Mouse (Mus musculus) CH12.LX (cell line): ENCODE results near the gene Pex11b. TPM values are rescaled to one million over a fixed set of nuclear protein-coding genes. Genes with fewer than 3 reads are reported as not detected.

Experiments
- DNase-seq: peaks from one replicate; pipeline ENCODE4 v3.0.0-alpha.2; 2013; ENCODE audit errors: extremely low read depth
- H3K27ac ChIP-seq: 2 replicates; pipeline ENCODE4 v1.5.1; 2012; ENCODE audit warnings: low read depth, mild to moderate bottlenecking, control low read depth, moderate library complexity; ENCODE audit not compliant: insufficient read depth
- H3K27me3 ChIP-seq: replicated peaks from 2 replicates; pipeline ENCODE3; 2012; ENCODE audit warnings: inconsistent platforms
- H3K36me3 ChIP-seq, 2 experiments: replicated peaks in 1 of 2; 2 replicates each; pipeline versions ENCODE3 to v1.6.1; 2012; ENCODE audit warnings: inconsistent platforms in 1 of 2, low read length in 1 of 2, mild to moderate bottlenecking in 1 of 2, mixed read lengths in 1 of 2, moderate library complexity in 1 of 2; ENCODE audit not compliant: control insufficient read depth in 1 of 2, insufficient read depth in 1 of 2
- H3K4me1 ChIP-seq, 2 experiments: 2 replicates each; pipeline ENCODE4 v1.6.1; 2012; ENCODE audit warnings: inconsistent platforms in 1 of 2, moderate library complexity in 1 of 2; ENCODE audit not compliant: insufficient read depth in 2 of 2, control insufficient read depth in 1 of 2
- H3K4me2 ChIP-seq: 2 replicates; pipeline ENCODE4 v1.6.1; 2012; ENCODE audit warnings: low read depth, mild to moderate bottlenecking, control low read depth; ENCODE audit not compliant: poor library complexity, insufficient read depth, severe bottlenecking
- H3K4me3 ChIP-seq, 3 experiments: fragments of 150-350 bp in 1 of 3; sonication (generic) in 1 of 3; replicated peaks in 1 of 3; 2 replicates each; pipeline versions ENCODE3 to v1.5.1; 2011 to 2012; ENCODE audit warnings: low read depth in 2 of 3, low read length in 2 of 3, mild to moderate bottlenecking in 2 of 3, moderate library complexity in 2 of 3, control low read depth in 1 of 3, improper control_type of control experiment in 1 of 3, inconsistent platforms in 1 of 3, mixed read lengths in 1 of 3; ENCODE audit not compliant: poor library complexity in 1 of 3
- H3K79me2 ChIP-seq: replicated peaks from 2 replicates; pipeline ENCODE4 v1.6.1; 2012; ENCODE audit warnings: mild to moderate bottlenecking, moderate library complexity; ENCODE audit not compliant: control insufficient read depth, poor library complexity, insufficient read depth, severe bottlenecking; ENCODE audit errors: extremely low read depth
- H3K9ac ChIP-seq: 2 replicates; pipeline ENCODE4 v1.6.1; 2012; ENCODE audit warnings: low read depth, mild to moderate bottlenecking, control low read depth, moderate library complexity; ENCODE audit not compliant: insufficient read depth
- H3K9me3 ChIP-seq: replicated peaks from 2 replicates; pipeline ENCODE3; 2012; ENCODE audit warnings: low read length, inconsistent platforms, mixed read lengths
- BHLHE40 ChIP-seq: IDR thresholded peaks from 2 replicates; pipeline ENCODE4 v1.6.1; 2011; ENCODE audit warnings: mild to moderate bottlenecking, low read depth, low read length, improper control_type of control experiment
- CHD1 ChIP-seq: IDR thresholded peaks from 2 replicates; pipeline ENCODE4 v1.6.1; 2012; ENCODE audit warnings: low read depth, low read length, improper control_type of control experiment, inconsistent platforms
- CHD2 ChIP-seq: IDR thresholded peaks from 2 replicates; pipeline ENCODE4 v1.6.1; 2011; ENCODE audit warnings: low read length, improper control_type of control experiment
- CTCF ChIP-seq, 2 experiments: IDR thresholded peaks in 1 of 2; conservative IDR thresholded peaks in 1 of 2; 2 replicates each; pipeline ENCODE4 v1.5.1; 2011 to 2012; ENCODE audit warnings: low read depth in 2 of 2, low read length in 2 of 2, improper control_type of control experiment in 1 of 2, inconsistent platforms in 1 of 2, mild to moderate bottlenecking in 1 of 2, moderate library complexity in 1 of 2
- ETS1 ChIP-seq: conservative IDR thresholded peaks from 2 replicates; pipeline ENCODE4 v1.6.1; 2012; ENCODE audit warnings: low read depth, mild to moderate bottlenecking, inconsistent platforms, low read length, improper control_type of control experiment, moderate library complexity
- GABPA ChIP-seq: IDR thresholded peaks from 2 replicates; pipeline ENCODE4 v1.6.1; 2012; ENCODE audit warnings: low read depth, low read length, improper control_type of control experiment, inconsistent platforms; ENCODE audit not compliant: insufficient replicate concordance
- JUND ChIP-seq: conservative IDR thresholded peaks from 2 replicates; pipeline ENCODE4 v1.6.1; 2011; ENCODE audit warnings: low read depth, low read length, improper control_type of control experiment
- MAFK ChIP-seq: IDR thresholded peaks from 2 replicates; pipeline ENCODE4 v1.6.1; 2011; ENCODE audit warnings: low read length, improper control_type of control experiment; ENCODE audit not compliant: insufficient replicate concordance
- MAX ChIP-seq: IDR thresholded peaks from 2 replicates; pipeline ENCODE4 v1.6.1; 2011; ENCODE audit warnings: low read length, improper control_type of control experiment
- MEF2A ChIP-seq: IDR thresholded peaks from 2 replicates; pipeline ENCODE4 v1.6.1; 2014; ENCODE audit warnings: low read depth, mild to moderate bottlenecking, inconsistent platforms, low read length, improper control_type of control experiment, borderline replicate concordance
- MXI1 ChIP-seq: IDR thresholded peaks from 2 replicates; pipeline ENCODE4 v1.6.1; 2011; ENCODE audit warnings: mild to moderate bottlenecking, low read depth, low read length, improper control_type of control experiment
- NELFE ChIP-seq: IDR thresholded peaks from 2 replicates; pipeline ENCODE4 v1.6.1; 2011; ENCODE audit warnings: low read depth, low read length, improper control_type of control experiment
- POLR2A ChIP-seq: IDR thresholded peaks from 2 replicates; pipeline ENCODE4 v1.6.1; 2011; ENCODE audit warnings: low read depth, mild to moderate bottlenecking, improper control_type of control experiment, low read length
- POLR2AphosphoS2 ChIP-seq: IDR thresholded peaks from 2 replicates; pipeline ENCODE4 v1.6.1; 2011; ENCODE audit warnings: low read depth, low read length, improper control_type of control experiment
- RAD21 ChIP-seq: IDR thresholded peaks from 2 replicates; pipeline ENCODE4 v1.6.1; 2011; ENCODE audit warnings: low read depth, mild to moderate bottlenecking, low read length, improper control_type of control experiment, moderate library complexity
- SMC3 ChIP-seq: IDR thresholded peaks from 2 replicates; pipeline ENCODE4 v1.6.1; 2011; ENCODE audit warnings: low read depth, low read length, improper control_type of control experiment
- TBP ChIP-seq: conservative IDR thresholded peaks from 2 replicates; pipeline ENCODE4 v1.6.1; 2011; ENCODE audit warnings: low read depth, low read length, improper control_type of control experiment
- USF1 ChIP-seq: IDR thresholded peaks from 2 replicates; pipeline ENCODE4 v1.6.1; 2014; ENCODE audit warnings: low read depth, mild to moderate bottlenecking, inconsistent platforms, low read length, improper control_type of control experiment
- ZKSCAN1 ChIP-seq: IDR thresholded peaks from 2 replicates; pipeline ENCODE4 v1.6.1; 2012; ENCODE audit warnings: low read depth, inconsistent platforms, low read length, improper control_type of control experiment, borderline replicate concordance
- ZMIZ1 ChIP-seq: IDR thresholded peaks from 2 replicates; pipeline ENCODE4 v1.6.1; 2012; ENCODE audit warnings: low read depth, mild to moderate bottlenecking, inconsistent platforms, low read length, improper control_type of control experiment
- dilution Hi-C: fragments of 300-500 bp; cut with MboI; formaldehyde crosslinking; loops from 2 replicates; pipeline ENCODE4 v1.14.3; 2020; ENCODE audit warnings: low sequenced_read_pairs; ENCODE audit not compliant: extremely low pct_unique_long_range_greater_than_20kb, extremely low pct_ligation_motif_present
- in situ Hi-C: fragments of 300-500 bp; cut with MboI; formaldehyde crosslinking; loops from 3 replicates; pipeline ENCODE4 v1.14.3; 2019; ENCODE audit warnings: low sequenced_read_pairs, low pct_ligation_motif_present, low pct_unique_long_range_greater_than_20kb, mixed read lengths
- polyA plus RNA-seq: library from polyadenylated mRNA; unstranded; fragments of >175 nt; gene quantifications from 2 replicates; pipeline ENCODE4 v1.2.1, GENCODE M21; 2012; ENCODE audit warnings: low read depth; ENCODE audit not compliant: insufficient read length
- total RNA-seq, 2 experiments: library from RNA; depleted of rRNA; stranded (reverse); fragments of 300-350 nt in 1 of 2; fragments of >200 nt in 1 of 2; gene quantifications; 2 replicates each; pipeline ENCODE4 v1.2.3; 2012 to 2014

Gene Pex11b
- total and polyA plus RNA-seq, 3 experiments = 23.4 to 33.1 (median 27.9) TPM

DNA sequence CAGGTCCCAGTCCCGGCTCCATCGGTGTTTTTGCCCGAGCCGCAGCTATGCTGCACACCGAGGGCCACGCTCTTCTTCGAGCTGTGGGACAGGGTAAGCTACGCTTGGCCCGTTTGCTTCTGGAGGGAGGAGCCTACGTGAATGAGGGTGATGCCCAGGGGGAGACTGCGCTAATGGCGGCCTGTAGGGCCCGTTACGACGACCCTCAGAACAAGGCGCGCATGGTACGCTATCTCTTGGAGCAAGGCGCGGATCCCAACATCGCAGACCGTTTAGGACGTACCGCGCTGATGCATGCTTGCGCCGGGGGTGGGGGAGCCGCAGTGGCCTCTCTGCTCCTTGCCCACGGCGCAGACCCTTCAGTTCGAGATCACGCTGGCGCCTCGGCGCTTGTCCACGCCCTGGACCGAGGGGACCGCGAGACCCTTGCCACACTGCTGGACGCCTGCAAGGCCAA lies 37.7 kb upstream of the Pex11b start:
- H3K4me2 ChIP-seq = no peak overlapping the region
- H3K4me1 ChIP-seq = peaks cover 4 to 24% of the 10 kb centered on the region in 2 experiments; a peak in 2 of 4 replicates
- no peak overlapping the region for H3K27ac ChIP-seq
- peaks cover 0 to 6% of the 10 kb centered on the region in 2 experiments for H3K36me3 ChIP-seq
- DNase-seq = no peak
- no peak overlapping the region for H3K9ac ChIP-seq
- in situ Hi-C loops = no loop called here
- peaks cover 14% of the 10 kb centered on the region for H3K9me3 ChIP-seq
- no peaks in the 10 kb centered on the region for H3K79me2 ChIP-seq
- dilution Hi-C loops = no loop called here
- no peaks in the 10 kb centered on the region for H3K27me3 ChIP-seq
- TF ChIP-seq ZKSCAN1 = no peak
- no peak for TF ChIP-seq BHLHE40
- no peak for TF ChIP-seq ETS1
- TF ChIP-seq GABPA = no peak
- no peak for TF ChIP-seq RAD21
- TF ChIP-seq NELFE = no peak
- TF ChIP-seq JUND = no peak
- TF ChIP-seq SMC3 = no peak
- no peak for TF ChIP-seq TBP
- no peak for TF ChIP-seq ZMIZ1
- no peak for TF ChIP-seq MAFK
- TF ChIP-seq USF1 = no peak
- no peak for TF ChIP-seq POLR2A
- no peak for TF ChIP-seq CHD2
- no peak for TF ChIP-seq POLR2AphosphoS2
- no peak for TF ChIP-seq MXI1
- no peak for TF ChIP-seq MEF2A
- no peak for TF ChIP-seq MAX
- no peak for TF ChIP-seq CHD1
- no peak overlapping the region for H3K4me3 ChIP-seq

DNA sequence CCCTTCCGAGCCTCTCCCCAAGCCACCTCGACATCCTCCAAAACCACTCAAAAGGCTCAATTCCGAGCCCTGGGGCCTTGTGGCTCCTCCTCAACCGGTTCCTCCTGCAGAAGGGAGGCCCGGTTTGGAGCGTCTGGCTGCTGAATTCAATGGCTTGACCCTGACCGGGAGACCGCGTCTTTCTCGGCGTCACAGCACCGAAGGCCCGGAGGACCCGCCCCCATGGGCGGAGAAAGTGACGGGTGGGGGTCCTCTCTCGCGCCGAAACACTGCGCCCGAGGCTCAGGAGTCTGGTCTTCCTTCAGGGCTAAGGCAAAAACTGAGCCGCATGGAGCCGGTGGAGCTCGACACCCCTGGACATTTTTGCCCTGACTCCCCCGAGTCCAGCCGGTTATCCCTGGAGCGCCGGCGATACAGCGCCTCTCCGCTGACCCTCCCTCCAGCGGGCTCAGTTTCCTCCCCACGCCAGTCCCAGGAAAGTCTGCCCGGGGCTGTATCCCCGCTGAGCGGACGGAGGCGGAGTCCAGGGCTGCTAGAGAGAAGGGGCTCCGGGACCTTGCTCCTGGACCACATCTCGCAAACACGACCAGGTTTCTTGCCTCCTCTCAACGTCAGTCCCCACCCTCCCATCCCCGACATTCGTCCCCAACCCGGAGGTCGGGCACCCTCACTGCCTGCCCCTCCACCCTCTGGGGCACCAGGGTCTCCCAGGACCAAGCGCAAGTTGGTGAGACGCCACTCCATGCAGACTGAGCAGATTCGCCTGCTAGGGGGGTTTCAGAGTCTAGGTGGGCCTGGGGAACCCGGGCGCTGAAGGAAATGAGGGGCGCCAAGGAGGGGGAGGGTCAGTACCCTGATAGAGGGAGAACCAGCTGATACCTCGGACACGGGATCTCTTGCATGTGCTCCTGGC lies 36.8 kb upstream of the Pex11b start:
- no peak for DNase-seq
- dilution Hi-C loops = no loop called here
- H3K27me3 ChIP-seq = no peaks in the 10 kb centered on the region
- H3K27ac ChIP-seq = no peak overlapping the region
- H3K9me3 ChIP-seq = peaks cover 14% of the 10 kb centered on the region
- TF ChIP-seq SMC3 (no peak), CTCF (conservative IDR thresholded peaks at IDR 0.05 in 1 of 2, IDR thresholded peaks at IDR 0.05 in 1 of 2; ENCODE audit: low read depth in 2 of 2, low read length in 2 of 2) (no peak)
- no peak overlapping the region for H3K4me3 ChIP-seq
- in situ Hi-C loops = no loop called here
- no peak overlapping the region for H3K4me2 ChIP-seq
- H3K36me3 ChIP-seq = peaks cover 0 to 8% of the 10 kb centered on the region in 2 experiments
- no peaks in the 10 kb centered on the region for H3K79me2 ChIP-seq
- no peak overlapping the region for H3K9ac ChIP-seq
- H3K4me1 ChIP-seq = peaks cover 4 to 20% of the 10 kb centered on the region in 2 experiments; a peak in 2 of 4 replicates
